Mouse (Mus musculus): Measurements from ENCODE around the gene Osgep. TPM values are rescaled to one million over a fixed set of nuclear protein-coding genes. Genes with fewer than 3 reads are reported as not detected.

Gene Osgep
- total and polyA plus RNA-seq, 2 experiments from 2014 or later = 93.3 to 106 TPM

DNA sequence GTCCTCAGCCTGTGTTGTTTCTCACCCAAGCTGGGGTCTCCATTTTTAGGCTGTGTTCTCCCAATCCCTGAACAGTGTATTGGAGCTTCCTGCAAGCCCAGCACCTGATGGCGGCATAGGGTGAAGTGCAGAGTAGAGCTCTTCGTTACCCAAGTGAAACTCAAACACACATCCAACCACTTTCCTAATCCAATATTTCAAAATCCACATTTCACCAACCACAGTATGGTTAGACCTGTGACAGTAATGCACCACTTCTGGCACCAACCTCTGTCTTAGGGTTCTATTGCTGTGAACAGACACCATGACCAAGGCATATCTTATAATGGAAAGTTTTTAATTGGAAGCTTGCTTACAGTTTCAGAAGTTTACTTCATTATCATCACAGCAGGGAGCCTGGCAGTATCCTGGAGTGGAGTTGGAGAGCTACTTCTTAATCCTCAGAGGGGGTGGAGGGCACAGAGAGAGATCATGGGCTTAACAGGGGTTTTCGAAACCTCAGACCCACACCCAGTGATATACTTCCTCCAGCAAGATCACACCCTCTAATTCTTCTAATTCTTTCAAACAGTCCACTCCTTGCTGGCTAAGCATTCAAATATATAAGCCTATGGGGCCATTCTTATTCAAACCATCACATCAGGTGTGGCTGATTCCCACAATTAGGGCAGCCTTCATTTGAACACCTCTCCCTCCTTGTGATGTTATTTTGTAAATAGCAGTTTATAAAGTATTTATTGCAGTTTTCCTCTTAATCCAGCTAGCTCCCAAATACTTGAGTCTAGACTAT lies 13.6 kb upstream of the Osgep start:
- 78% methylated on average over 3 of the region's 3 CpGs for WGBS
- DNase-seq (ENCODE audit: low spot score) = no peak
- H3K27me3 ChIP-seq (ENCODE audit: control insufficient read depth, insufficient read depth, low read length) = no peaks in the 10 kb centered on the region

DNA sequence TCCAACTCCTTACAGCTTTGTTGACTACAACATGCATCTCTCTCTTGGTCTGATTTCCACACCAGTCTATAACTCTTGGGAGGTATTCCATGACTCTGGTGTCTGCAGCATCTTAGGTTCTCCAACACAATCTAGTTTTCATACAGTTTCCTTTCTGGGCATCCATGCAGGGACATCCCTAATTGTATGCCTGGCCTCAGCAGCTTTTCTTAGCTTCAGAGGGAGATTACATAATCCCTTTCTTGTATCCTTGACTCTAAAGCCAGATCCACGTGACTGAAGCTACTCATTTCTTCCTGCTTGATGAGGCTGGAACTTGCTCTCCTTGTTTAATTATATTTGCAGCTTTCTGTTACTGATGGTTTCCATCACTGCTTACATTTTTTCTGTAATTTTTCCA lies 12.0 kb upstream of the Osgep start:
- Histone ChIP-seq H3K9ac (replicated peaks; ENCODE audit: low read depth, low read length) (no peak overlapping the region), H3K4me2 (ENCODE audit: low read depth, low read length) (no peak overlapping the region), H3K4me1 (ENCODE audit: control insufficient read depth, insufficient read depth) (peaks cover 5% of the 10 kb centered on the region; the same call in 1 of the 2 replicates), H3K27me3 (ENCODE audit: control insufficient read depth, insufficient read depth, low read length) (no peaks in the 10 kb centered on the region), H3K36me3 (replicated peaks; ENCODE audit: control insufficient read depth, insufficient read depth, low read length) (no peaks in the 10 kb centered on the region), H3K9me3 (replicated peaks; ENCODE audit: control insufficient read depth, low read length) (no peaks in the 10 kb centered on the region), H3K27ac (ENCODE audit: low read depth) (no peak overlapping the region), H3K4me3 (ENCODE audit: low read depth, low read length) (no peak overlapping the region)
- WGBS = 60% methylated on average over 1 of the region's 1 CpGs
- TF ChIP-seq CTCF (IDR thresholded peaks at IDR 0.05; ENCODE audit: low read depth) (no peak), EP300 (IDR thresholded peaks at IDR 0.05; ENCODE audit: low read depth) (no peak)
- ATAC-seq (ENCODE audit: insufficient read depth, low read depth) = no peak
- no peak for DNase-seq (ENCODE audit: low spot score)

More for the DNA sequence above, 13.6 kb upstream of the Osgep start:
- H3K4me1 ChIP-seq (ENCODE audit: control insufficient read depth, insufficient read depth) = no peaks in the 10 kb centered on the region
- no peak overlapping the region for H3K27ac ChIP-seq (ENCODE audit: low read depth)
- no peaks in the 10 kb centered on the region for H3K9me3 ChIP-seq (replicated peaks; ENCODE audit: control insufficient read depth, low read length)
- H3K4me2 ChIP-seq (ENCODE audit: low read depth, low read length) = no peak overlapping the region
- H3K4me3 ChIP-seq (ENCODE audit: low read depth, low read length) = no peak overlapping the region
- ATAC-seq (ENCODE audit: insufficient read depth, low read depth) = no peak
- TF ChIP-seq CTCF (IDR thresholded peaks at IDR 0.05; ENCODE audit: low read depth) (no peak), EP300 (IDR thresholded peaks at IDR 0.05; ENCODE audit: low read depth) (no peak)
- no peaks in the 10 kb centered on the region for H3K36me3 ChIP-seq (replicated peaks; ENCODE audit: control insufficient read depth, insufficient read depth, low read length)
- H3K9ac ChIP-seq (replicated peaks; ENCODE audit: low read depth, low read length) = no peak overlapping the region

DNA sequence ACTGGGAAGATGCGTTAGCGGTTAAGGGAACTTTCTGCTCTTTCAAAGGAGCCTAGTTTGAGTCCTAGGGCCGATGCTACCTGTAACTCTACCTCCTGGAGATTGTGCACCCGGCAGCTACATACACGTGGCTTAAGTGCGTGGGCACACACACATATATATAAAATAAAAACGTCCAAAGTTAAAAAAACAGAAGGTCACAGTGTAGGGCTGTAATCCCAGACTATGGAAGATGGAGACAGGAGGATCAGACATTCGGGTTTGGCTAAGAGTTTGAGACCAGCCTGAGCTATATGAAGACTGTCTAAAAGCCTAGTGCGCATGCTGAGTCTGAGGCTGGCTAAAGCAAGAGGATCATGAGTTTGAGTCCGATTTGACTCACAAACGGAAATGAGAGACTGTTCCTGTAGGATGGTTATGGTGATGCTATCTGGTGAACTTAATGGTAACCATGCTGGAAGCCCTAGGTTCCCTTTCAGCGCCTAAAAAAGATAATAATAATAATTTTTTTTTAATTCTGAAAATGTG lies 6.9 kb upstream of the Osgep start:
- peak overlapping the region; percentile 75 for H3K4me2 ChIP-seq (ENCODE audit: low read depth, low read length)
- 12% methylated on average over 12 of the region's 12 CpGs for WGBS
- H3K4me1 ChIP-seq (ENCODE audit: control insufficient read depth, insufficient read depth) = peaks cover 9% of the 10 kb centered on the region
- TF ChIP-seq EP300 (IDR thresholded peaks at IDR 0.05; ENCODE audit: low read depth) (no peak), CTCF (IDR thresholded peaks at IDR 0.05; ENCODE audit: low read depth) (no peak)
- ATAC-seq (ENCODE audit: insufficient read depth, low read depth) (no peak), DNase-seq (ENCODE audit: low spot score) (no peak)
- peaks cover 30% of the 10 kb centered on the region for H3K36me3 ChIP-seq (replicated peaks; ENCODE audit: control insufficient read depth, insufficient read depth, low read length)
- peak overlapping the region; percentile 43 for H3K9ac ChIP-seq (replicated peaks; ENCODE audit: low read depth, low read length)
- H3K27me3 ChIP-seq (ENCODE audit: control insufficient read depth, insufficient read depth, low read length) = no peaks in the 10 kb centered on the region
- no peaks in the 10 kb centered on the region for H3K9me3 ChIP-seq (replicated peaks; ENCODE audit: control insufficient read depth, low read length)
- H3K27ac ChIP-seq (ENCODE audit: low read depth) = peak overlapping the region; percentile 76
- peak overlapping the region; percentile 81 for H3K4me3 ChIP-seq (ENCODE audit: low read depth, low read length)

DNA sequence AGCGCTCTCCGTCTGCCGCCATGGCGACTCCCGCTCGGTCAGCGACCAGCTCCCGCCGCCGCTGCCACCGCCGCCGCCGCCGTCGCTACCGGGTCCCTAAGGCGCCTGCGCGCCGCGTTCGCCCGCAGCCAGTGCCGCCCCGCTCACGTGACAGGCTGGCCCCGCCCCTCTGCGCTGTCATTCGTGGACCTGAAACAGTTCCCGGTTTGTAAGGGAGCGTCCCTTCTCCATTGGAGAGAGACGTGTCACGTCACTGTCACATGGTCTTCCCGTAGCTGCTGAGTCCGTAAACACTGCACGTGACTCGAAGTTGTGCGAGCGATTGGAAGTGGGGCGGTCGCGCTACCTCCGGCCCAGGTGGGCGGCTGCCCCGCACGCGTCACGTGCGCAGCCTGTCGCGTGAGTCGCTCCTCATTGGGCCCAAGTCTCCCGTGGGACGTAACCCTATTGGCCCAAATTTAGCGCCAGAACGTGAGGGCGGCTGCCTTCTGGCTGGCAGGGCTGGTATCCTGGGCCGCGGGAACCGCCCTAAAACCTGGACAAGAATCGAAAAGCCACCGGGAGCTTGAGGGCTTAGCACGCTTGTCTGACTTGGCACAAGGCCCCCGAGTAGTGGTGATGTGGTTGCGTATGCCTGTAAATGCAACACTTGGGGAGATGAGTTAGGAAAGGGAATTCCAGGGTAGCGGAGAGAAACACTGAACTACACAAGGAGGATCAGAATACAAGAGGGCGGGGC lies 6.2 kb upstream of the Osgep start, which contains the start of the genes Pip4p1 and Pnp:
Gene Pip4p1 (minus strand): TSS at position 103 of the 739 bp plus-strand sequence.
Gene Pnp (plus strand): TSS at position 329 of the 739 bp plus-strand sequence.
- Histone ChIP-seq H3K9ac (replicated peaks; ENCODE audit: low read depth, low read length) (peak within 1 kb of the TSS; percentile 87), H3K4me1 (ENCODE audit: control insufficient read depth, insufficient read depth) (peaks cover 9% of the 10 kb centered on the region), H3K4me2 (ENCODE audit: low read depth, low read length) (peak within 1 kb of the TSS; percentile 75), H3K4me3 (ENCODE audit: low read depth, low read length) (peak within 1 kb of the TSS; percentile 81), H3K9me3 (replicated peaks; ENCODE audit: control insufficient read depth, low read length) (no peaks in the 10 kb centered on the region), H3K27me3 (ENCODE audit: control insufficient read depth, insufficient read depth, low read length) (no peaks in the 10 kb centered on the region), H3K36me3 (replicated peaks; ENCODE audit: control insufficient read depth, insufficient read depth, low read length) (peaks cover 33% of the 10 kb centered on the region), H3K27ac (ENCODE audit: low read depth) (peak within 1 kb of the TSS; percentile 86)
- no peak for TF ChIP-seq CTCF (IDR thresholded peaks at IDR 0.05; ENCODE audit: low read depth)
- TF ChIP-seq EP300 (IDR thresholded peaks at IDR 0.05; ENCODE audit: low read depth) = no peak
- ATAC-seq (ENCODE audit: insufficient read depth, low read depth) (peak; percentile 99), DNase-seq (ENCODE audit: low spot score) (peak; percentile 100)
- under 1% methylated on average over 64 of the region's 68 CpGs for WGBS

DNA sequence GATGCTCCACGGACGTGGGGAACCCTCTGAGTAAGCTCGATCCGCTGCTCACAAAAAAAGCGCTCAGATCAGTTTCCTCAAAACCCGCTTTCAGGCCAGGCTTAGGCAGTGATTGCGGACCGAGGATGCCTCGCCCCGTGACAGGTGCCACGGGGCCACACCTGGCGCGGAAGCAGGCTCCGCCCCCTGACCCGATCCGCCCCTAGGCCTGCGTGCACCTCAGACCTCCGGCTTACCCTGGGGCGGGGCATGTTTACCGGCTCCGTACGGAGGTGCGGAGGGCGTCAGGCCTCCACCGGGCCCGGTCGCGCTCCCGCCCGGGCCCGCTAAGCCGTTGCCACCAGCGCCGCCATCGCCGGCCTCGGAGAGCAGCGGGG lies 5.7 kb upstream of the Osgep start:
- Histone ChIP-seq H3K9me3 (replicated peaks; ENCODE audit: control insufficient read depth, low read length) (no peaks in the 10 kb centered on the region), H3K9ac (replicated peaks; ENCODE audit: low read depth, low read length) (peak overlapping the region; percentile 87), H3K4me1 (ENCODE audit: control insufficient read depth, insufficient read depth) (peaks cover 13% of the 10 kb centered on the region), H3K27me3 (ENCODE audit: control insufficient read depth, insufficient read depth, low read length) (no peaks in the 10 kb centered on the region), H3K36me3 (replicated peaks; ENCODE audit: control insufficient read depth, insufficient read depth, low read length) (peaks cover 33% of the 10 kb centered on the region), H3K4me2 (ENCODE audit: low read depth, low read length) (peak overlapping the region; percentile 72), H3K4me3 (ENCODE audit: low read depth, low read length) (peak overlapping the region; percentile 81), H3K27ac (ENCODE audit: low read depth) (peak overlapping the region; percentile 86)
- TF ChIP-seq CTCF (IDR thresholded peaks at IDR 0.05; ENCODE audit: low read depth) = no peak
- no peak for TF ChIP-seq EP300 (IDR thresholded peaks at IDR 0.05; ENCODE audit: low read depth)
- DNase-seq (ENCODE audit: low spot score) (no peak), ATAC-seq (ENCODE audit: insufficient read depth, low read depth) (peak; percentile 4; the same call in 1 of the 2 replicates)
- WGBS = under 1% methylated on average over 26 of the region's 38 CpGs

Measured in heart, postnatal 0 days (tissue).